Mouse (Mus musculus): ENCODE measurements at regions not wholly inside any gene's neighbourhood (a gene's known extent, or its start where the extent isn't known, plus 50 kb on each side); places are given as distances from the start of the nearest gene placed in this dataset.

DNA sequence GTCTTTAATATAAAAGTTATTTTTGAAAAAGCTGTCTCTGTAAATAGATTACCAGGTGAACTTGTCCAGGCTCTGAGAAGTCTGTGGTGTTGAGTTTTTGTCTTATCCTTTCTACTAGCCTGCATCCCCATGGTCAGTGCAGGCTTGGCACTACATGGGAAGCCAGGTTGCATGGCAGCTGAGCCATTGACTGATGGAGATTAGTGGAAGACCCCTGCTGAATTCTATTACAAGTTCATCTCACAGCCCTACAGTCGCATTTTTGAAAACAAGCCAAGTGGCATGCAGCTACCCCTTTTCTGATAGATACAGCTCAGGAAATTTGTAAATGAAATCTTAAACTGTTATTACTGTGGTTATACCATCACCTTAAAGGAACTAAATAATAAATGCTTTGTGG, 101.2 kb upstream of the Fam184a start:
- DNase-seq, result no peak

GRCm38 (mm10) chr10:53850568-53850967, 99.6 kb upstream of the Fam184a start:
- DNase-seq, result no peak

- no peak for DNase-seq
Measured at GRCm38 (mm10) chr10:53813244-53813620, 62.3 kb upstream of the Fam184a start.

DNA sequence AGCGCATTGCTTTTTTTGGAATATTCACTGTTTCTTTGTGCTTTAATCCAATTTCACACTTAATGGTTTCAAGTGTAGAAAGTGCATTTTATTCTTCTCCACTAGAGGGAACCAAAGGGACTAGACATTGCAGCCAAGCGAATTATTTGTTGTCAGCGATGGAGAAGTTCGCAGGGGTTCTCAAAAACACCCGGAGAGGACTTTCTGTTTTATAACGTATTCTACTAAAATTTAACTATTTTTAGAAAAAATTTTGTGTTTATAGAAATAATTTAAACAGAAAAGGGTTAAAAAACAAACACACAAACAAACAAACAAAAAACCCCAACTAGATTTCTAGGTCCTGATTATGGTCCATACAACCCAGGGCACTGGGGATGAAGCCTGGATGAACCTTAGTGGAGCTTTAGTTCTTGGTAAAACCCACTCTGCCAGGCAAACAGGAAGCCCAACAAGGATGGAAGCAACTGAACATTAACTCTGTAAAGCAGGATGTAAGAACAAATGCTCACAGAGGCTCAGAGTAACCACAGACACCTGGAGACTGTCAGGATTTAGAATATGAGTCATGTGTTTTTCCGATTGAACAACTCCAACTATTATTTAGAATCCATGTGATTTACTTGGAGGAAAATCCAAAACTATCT, 61.8 kb upstream of the Fam184a start:
- DNase-seq, result no peak

DNA sequence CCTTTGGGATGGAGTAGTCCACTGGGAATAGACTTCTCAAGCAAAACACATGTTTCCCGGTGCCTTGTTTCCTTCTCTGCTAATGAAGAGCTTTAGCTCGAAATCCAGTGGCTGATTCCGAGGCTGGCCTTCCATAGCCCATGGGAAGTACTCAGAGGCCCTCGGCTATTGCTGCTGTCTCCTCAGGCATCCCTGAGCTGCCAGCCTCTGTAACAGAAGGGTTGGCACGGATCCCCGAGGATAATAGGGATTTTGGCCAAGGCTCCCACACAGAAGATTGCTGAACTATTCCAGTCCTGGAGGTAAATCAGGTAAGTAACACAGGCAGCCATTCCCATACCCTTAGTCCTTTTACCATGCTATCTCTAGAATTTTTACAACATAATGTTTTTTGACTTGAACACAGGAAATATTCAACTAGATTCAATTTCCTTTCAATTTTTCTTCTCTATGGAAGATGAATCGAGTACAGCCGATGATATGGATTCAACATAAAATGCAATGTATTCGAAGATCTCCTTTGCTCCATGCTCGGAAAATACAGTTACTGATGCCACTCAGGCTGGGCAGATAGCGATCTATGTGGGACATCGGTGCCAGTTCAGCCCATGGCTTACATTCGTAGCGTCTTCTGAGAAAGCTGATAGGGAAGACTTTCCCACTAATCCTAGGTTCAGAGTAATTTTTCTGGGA, 61.1 kb upstream of the Fam184a start:
- no peak for DNase-seq

GRCm38 (mm10) chr10:53806697-53807096, 55.8 kb upstream of the Fam184a start:
- DNase-seq, result peak; percentile 25

DNA sequence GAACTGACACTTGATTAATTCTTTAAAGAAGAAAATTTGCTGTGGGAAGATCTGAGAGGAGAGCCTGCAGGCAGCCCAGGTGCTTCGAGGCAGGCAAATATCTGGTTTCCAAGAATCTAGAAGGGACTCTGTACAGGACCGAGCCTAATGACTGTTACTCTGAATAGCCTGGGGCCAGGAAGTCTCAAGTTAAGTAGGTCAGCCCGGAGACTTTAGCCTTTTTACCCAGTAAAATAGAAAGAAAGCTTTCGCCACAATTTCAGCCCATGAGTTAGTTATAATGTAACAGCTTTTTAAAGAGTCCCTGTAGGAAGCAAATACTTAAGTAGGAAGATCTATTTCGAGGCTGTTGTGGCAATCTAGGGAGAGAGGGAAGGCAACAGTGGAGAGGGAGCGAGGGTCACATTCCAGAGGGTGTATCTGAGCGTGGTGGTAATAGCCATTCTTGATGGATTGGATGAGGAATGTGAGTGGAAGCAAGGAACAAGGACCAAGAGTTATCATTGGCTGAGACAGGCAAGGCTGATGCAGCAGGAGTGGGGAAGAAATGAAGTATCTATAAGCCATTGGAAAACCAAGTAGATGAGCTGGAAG, 50.2 kb upstream of the Fam184a start:
- DNase-seq, result peak; percentile 18
